Mouse (Mus musculus): ENCODE measurements at regions not wholly inside any gene's neighbourhood (a gene's known extent, or its start where the extent isn't known, plus 50 kb on each side); places are given as distances from the start of the nearest gene placed in this dataset.

DNA sequence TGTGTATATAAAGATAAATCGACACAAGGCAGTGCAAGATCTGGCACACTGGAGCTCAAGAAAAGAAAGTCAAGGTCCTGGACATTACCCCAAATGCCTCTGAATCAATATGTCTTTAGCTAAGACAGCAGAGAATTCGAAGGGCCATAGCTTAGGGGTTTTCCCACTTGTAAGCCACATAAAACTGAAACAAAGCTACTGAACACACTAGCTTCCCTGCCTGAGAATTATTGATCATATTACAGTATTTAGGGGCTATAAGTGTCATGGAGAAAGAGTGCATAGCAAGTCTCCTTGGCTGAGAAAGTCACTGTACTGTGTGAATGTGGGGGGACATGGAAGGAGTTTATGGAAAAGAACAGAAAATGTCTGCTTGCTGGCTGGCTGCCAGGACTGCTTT lies 207.3 kb upstream of the Htr1f start:
- no peaks in the 10 kb centered on the region for H3K36me3 ChIP-seq (replicated peaks; ENCODE audit: control insufficient read depth, insufficient read depth, low read depth)
- H3K9ac ChIP-seq (replicated peaks), result no peak overlapping the region
- ATAC-seq (ENCODE audit: insufficient read depth) (no peak), DNase-seq (ENCODE audit: low read depth in 3 of 3, low spot score in 3 of 3) (no peak)
- no peak overlapping the region for H3K4me2 ChIP-seq (ENCODE audit: low read depth)
- H3K9me3 ChIP-seq (ENCODE audit: control insufficient read depth, low read length), result no peaks in the 10 kb centered on the region
- 39% methylated on average over 2 of the region's 2 CpGs for WGBS (ENCODE audit: insufficient replicate concordance)
- no peaks in the 10 kb centered on the region for H3K27me3 ChIP-seq (ENCODE audit: control insufficient read depth, insufficient read depth, low read length)
- no peaks in the 10 kb centered on the region for H3K4me1 ChIP-seq (replicated peaks; ENCODE audit: control insufficient read depth in 2 of 2, insufficient read depth in 2 of 2, low read length in 1 of 2)
- H3K27ac ChIP-seq, result no peak overlapping the region
- TF ChIP-seq CTCF (IDR thresholded peaks at IDR 0.05; ENCODE audit: low read depth) (no peak), EP300 (IDR thresholded peaks at IDR 0.05; ENCODE audit: low read depth) (no peak)
- H3K4me3 ChIP-seq (ENCODE audit: insufficient read depth in 1 of 2, low read depth in 2 of 2, low read length in 2 of 2), result no peak overlapping the region

DNA sequence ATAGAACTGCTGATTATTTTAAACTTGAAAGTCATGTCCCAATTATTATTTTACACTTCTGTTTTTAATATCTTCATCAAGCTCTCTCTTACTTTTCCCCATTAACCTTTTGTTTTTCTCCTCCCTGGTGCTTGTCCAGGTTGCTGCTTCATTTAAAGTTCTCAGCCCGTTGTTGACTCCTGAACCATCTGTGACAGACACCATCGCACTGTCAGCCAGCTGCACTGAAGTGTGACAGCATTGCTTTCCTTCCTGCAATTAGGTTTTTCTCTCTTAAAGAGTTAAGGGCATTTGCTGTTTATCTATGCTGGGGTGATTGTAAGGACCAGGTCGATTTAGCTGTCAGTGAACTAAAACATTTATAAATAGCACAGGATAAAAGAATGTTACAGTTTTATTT lies 205.3 kb upstream of the Pou1f1 start:
- DNase-seq (ENCODE audit: low read depth in 3 of 3, low spot score in 3 of 3) (no peak), ATAC-seq (ENCODE audit: insufficient read depth) (no peak)
- TF ChIP-seq CTCF (IDR thresholded peaks at IDR 0.05; ENCODE audit: low read depth) (no peak), EP300 (IDR thresholded peaks at IDR 0.05; ENCODE audit: low read depth) (no peak)
- WGBS (ENCODE audit: insufficient replicate concordance), result 39% methylated on average over 3 of the region's 3 CpGs
- no peaks in the 10 kb centered on the region for H3K4me1 ChIP-seq (replicated peaks; ENCODE audit: control insufficient read depth in 2 of 2, insufficient read depth in 2 of 2, low read length in 1 of 2)
- no peak overlapping the region for H3K4me2 ChIP-seq (ENCODE audit: low read depth)
- no peak overlapping the region for H3K9ac ChIP-seq (replicated peaks)
- no peaks in the 10 kb centered on the region for H3K36me3 ChIP-seq (replicated peaks; ENCODE audit: control insufficient read depth, insufficient read depth, low read depth)
- H3K4me3 ChIP-seq (ENCODE audit: insufficient read depth in 1 of 2, low read depth in 2 of 2, low read length in 2 of 2), result no peak overlapping the region
- H3K27me3 ChIP-seq (ENCODE audit: control insufficient read depth, insufficient read depth, low read length), result no peaks in the 10 kb centered on the region
- H3K27ac ChIP-seq, result no peak overlapping the region
- no peaks in the 10 kb centered on the region for H3K9me3 ChIP-seq (ENCODE audit: control insufficient read depth, low read length)

DNA sequence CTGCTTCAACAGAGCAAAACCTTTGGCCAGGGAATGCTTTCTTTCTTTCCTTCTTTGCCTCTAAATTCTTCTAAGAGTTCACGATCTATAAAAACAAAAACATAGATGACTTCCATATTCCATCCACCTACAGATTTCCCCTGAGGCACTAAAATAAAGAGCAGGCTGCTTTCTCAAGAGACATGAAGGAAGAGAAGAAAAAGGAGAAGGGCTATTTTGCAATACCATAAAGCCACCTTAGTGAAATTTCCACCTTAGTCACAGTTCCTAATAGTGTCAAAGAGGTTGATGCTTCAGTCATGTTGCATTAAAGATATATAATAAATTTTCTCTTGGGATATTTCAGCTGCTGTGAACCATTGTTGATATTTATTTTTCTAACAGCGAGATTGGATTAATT lies 187.9 kb upstream of the Pou1f1 start:
- no peak overlapping the region for H3K4me2 ChIP-seq (ENCODE audit: low read depth)
- H3K27me3 ChIP-seq (ENCODE audit: control insufficient read depth, insufficient read depth, low read length), result no peaks in the 10 kb centered on the region
- H3K4me3 ChIP-seq (ENCODE audit: insufficient read depth in 1 of 2, low read depth in 2 of 2, low read length in 2 of 2), result no peak overlapping the region
- WGBS (ENCODE audit: insufficient replicate concordance), result 59% methylated on average over 2 of the region's 2 CpGs
- H3K4me1 ChIP-seq (replicated peaks; ENCODE audit: control insufficient read depth in 2 of 2, insufficient read depth in 2 of 2, low read length in 1 of 2), result no peaks in the 10 kb centered on the region
- H3K9ac ChIP-seq (replicated peaks), result no peak overlapping the region
- DNase-seq (ENCODE audit: low read depth in 3 of 3, low spot score in 3 of 3) (no peak), ATAC-seq (ENCODE audit: insufficient read depth) (no peak)
- H3K36me3 ChIP-seq (replicated peaks; ENCODE audit: control insufficient read depth, insufficient read depth, low read depth), result no peaks in the 10 kb centered on the region
- no peak overlapping the region for H3K27ac ChIP-seq
- TF ChIP-seq CTCF (IDR thresholded peaks at IDR 0.05; ENCODE audit: low read depth) (no peak), EP300 (IDR thresholded peaks at IDR 0.05; ENCODE audit: low read depth) (no peak)
- no peaks in the 10 kb centered on the region for H3K9me3 ChIP-seq (ENCODE audit: control insufficient read depth, low read length)

DNA sequence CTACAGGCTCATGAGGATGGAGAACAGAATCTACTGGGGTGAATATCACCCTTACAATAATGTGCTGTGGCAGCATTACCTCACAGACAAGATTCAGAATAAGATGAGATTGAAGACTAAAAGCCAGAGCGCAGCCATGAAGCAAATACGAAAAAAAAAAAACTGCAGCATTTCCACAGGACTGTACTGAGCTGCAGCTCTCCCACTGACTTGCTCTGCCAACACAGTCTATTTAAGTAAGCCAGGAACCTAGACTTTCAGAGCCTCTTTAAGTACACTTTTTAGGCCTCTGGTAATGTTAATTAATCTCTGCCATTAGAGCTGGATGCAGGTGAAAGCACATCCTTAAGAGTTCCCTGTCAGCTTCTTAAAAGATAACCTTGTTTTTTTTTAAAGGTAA lies 181.1 kb upstream of the Pou1f1 start:
- WGBS (ENCODE audit: insufficient replicate concordance), result 64% methylated on average over 2 of the region's 2 CpGs
- H3K36me3 ChIP-seq (replicated peaks; ENCODE audit: control insufficient read depth, insufficient read depth, low read depth), result no peaks in the 10 kb centered on the region
- TF ChIP-seq EP300 (IDR thresholded peaks at IDR 0.05; ENCODE audit: low read depth) (no peak), CTCF (IDR thresholded peaks at IDR 0.05; ENCODE audit: low read depth) (no peak)
- ATAC-seq (ENCODE audit: insufficient read depth) (no peak), DNase-seq (ENCODE audit: low read depth in 3 of 3, low spot score in 3 of 3) (no peak)
- H3K4me2 ChIP-seq (ENCODE audit: low read depth), result no peak overlapping the region
- H3K27me3 ChIP-seq (ENCODE audit: control insufficient read depth, insufficient read depth, low read length), result no peaks in the 10 kb centered on the region
- no peaks in the 10 kb centered on the region for H3K4me1 ChIP-seq (replicated peaks; ENCODE audit: control insufficient read depth in 2 of 2, insufficient read depth in 2 of 2, low read length in 1 of 2)
- H3K9ac ChIP-seq (replicated peaks), result no peak overlapping the region
- H3K27ac ChIP-seq, result no peak overlapping the region
- no peaks in the 10 kb centered on the region for H3K9me3 ChIP-seq (ENCODE audit: control insufficient read depth, low read length)
- no peak overlapping the region for H3K4me3 ChIP-seq (ENCODE audit: insufficient read depth in 1 of 2, low read depth in 2 of 2, low read length in 2 of 2)

DNA sequence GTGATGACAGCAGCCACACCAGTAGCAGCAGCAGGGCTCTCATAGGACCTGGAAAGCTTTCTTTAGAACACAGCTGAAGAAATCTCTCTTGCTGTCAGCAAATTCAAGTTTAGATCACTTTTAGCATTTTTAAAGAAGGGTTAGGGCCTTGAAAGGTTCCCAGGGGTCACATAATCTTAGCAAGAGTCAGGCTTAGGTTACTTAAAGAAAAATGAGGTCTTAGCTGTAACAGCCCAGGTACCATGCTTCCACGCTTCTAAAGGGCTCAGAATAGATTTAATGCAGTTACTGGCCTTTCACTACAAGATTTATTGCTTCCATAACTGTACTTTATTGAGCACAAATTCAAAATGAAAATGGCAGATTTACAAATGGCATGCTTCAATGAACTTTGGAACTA lies 160.4 kb upstream of the Pou1f1 start:
- Histone ChIP-seq H3K36me3 (replicated peaks; ENCODE audit: control insufficient read depth, insufficient read depth, low read depth) (no peaks in the 10 kb centered on the region), H3K4me1 (replicated peaks; ENCODE audit: control insufficient read depth in 2 of 2, insufficient read depth in 2 of 2, low read length in 1 of 2) (no peaks in the 10 kb centered on the region), H3K27me3 (ENCODE audit: control insufficient read depth, insufficient read depth, low read length) (no peaks in the 10 kb centered on the region), H3K9ac (replicated peaks) (no peak overlapping the region), H3K4me2 (ENCODE audit: low read depth) (no peak overlapping the region), H3K4me3 (ENCODE audit: insufficient read depth in 1 of 2, low read depth in 2 of 2, low read length in 2 of 2) (no peak overlapping the region), H3K9me3 (ENCODE audit: control insufficient read depth, low read length) (no peaks in the 10 kb centered on the region), H3K27ac (no peak overlapping the region)
- TF ChIP-seq CTCF (IDR thresholded peaks at IDR 0.05; ENCODE audit: low read depth) (no peak), EP300 (IDR thresholded peaks at IDR 0.05; ENCODE audit: low read depth) (no peak)
- 71% methylated on average over 1 of the region's 1 CpGs for WGBS (ENCODE audit: insufficient replicate concordance)
- ATAC-seq (ENCODE audit: insufficient read depth) (no peak), DNase-seq (ENCODE audit: low read depth in 3 of 3, low spot score in 3 of 3) (no peak)

All from liver, embryonic 14.5 days (tissue).